ENCODE assay signal across 8 mouse cellular contexts in genomic region chr8:10925582-10926517, GRCm38 (mm10).
A peak's percentile ranks its signal among the peaks of the same experiment; 100 is the strongest.
DNase-seq lines count a peak whose midpoint lies in the region; ATAC-seq and TF ChIP-seq lines count a peak whose summit lies in the region.

No protein-coding gene starts in this region.

- no peak for TF ChIP-seq CTCF in intestine, postnatal 0 days (IDR thresholded peaks at IDR 0.05; ENCODE audit: low read depth)

- peak overlapping the region; percentile 96 for H3K27ac ChIP-seq in intestine, embryonic 14.5 days (ENCODE audit: low read depth)
- no peak overlapping the region for H3K27ac ChIP-seq in intestine, postnatal 0 days (ENCODE audit: low read depth, low read length)
- peak overlapping the region; percentile 77 for H3K27ac ChIP-seq in hindbrain, embryonic 11.5 days (ENCODE audit: low read depth, low read length)

- DNase-seq in intestine, embryonic 14.5 days (ENCODE audit: low spot score) = peak; percentile 72
- DNase-seq in ZHBTc4 (ENCODE audit: low read depth, low spot score) = peak; percentile 50
- peak; percentile 64 for DNase-seq in hindbrain, embryonic 11.5 days (ENCODE audit: low spot score)
- DNase-seq in naive thymus-derived CD4-positive, alpha-beta T cell, adult 2 months (ENCODE audit: low read depth) = peak; percentile 29
- no peak for DNase-seq in adrenal gland, postnatal 14 days
- DNase-seq in right cerebral cortex, postnatal 14 days = no peak
- DNase-seq in ovary, postnatal 14 days (ENCODE audit: low spot score) = no peak

- H3K4me2 ChIP-seq in intestine, embryonic 14.5 days (ENCODE audit: low read length) = no peak overlapping the region; the same call in 1 of the 2 replicates
- no peak overlapping the region for H3K4me2 ChIP-seq in intestine, postnatal 0 days (replicated peaks; ENCODE audit: low read depth)
- peak overlapping the region; percentile 9; the same call in 1 of the 2 replicates for H3K4me2 ChIP-seq in hindbrain, embryonic 11.5 days (replicated peaks; ENCODE audit: low read depth, low read length)

- peak overlapping the region; percentile 27 for H3K9ac ChIP-seq in intestine, embryonic 14.5 days (ENCODE audit: low read length)
- no peak overlapping the region for H3K9ac ChIP-seq in intestine, postnatal 0 days (ENCODE audit: low read depth, low read length)
- peak overlapping the region; percentile 15; the same call in 1 of the 2 replicates for H3K9ac ChIP-seq in hindbrain, embryonic 11.5 days (ENCODE audit: low read depth, low read length)

- H3K36me3 ChIP-seq in intestine, embryonic 14.5 days (ENCODE audit: control insufficient read depth, insufficient read depth, low read length) = no peaks in the 10 kb centered on the region
- no peaks in the 10 kb centered on the region for H3K36me3 ChIP-seq in intestine, postnatal 0 days (ENCODE audit: control insufficient read depth, insufficient read depth)
- H3K36me3 ChIP-seq in hindbrain, embryonic 11.5 days (ENCODE audit: control insufficient read depth, insufficient read depth, low read length) = no peaks in the 10 kb centered on the region

- H3K27me3 ChIP-seq in intestine, embryonic 14.5 days (replicated peaks; ENCODE audit: control insufficient read depth, insufficient read depth, low read length) = no peaks in the 10 kb centered on the region
- no peaks in the 10 kb centered on the region; the same call in 1 of the 2 replicates for H3K27me3 ChIP-seq in intestine, postnatal 0 days (replicated peaks; ENCODE audit: control insufficient read depth, insufficient read depth, low read length)
- no peaks in the 10 kb centered on the region; the same call in 1 of the 2 replicates for H3K27me3 ChIP-seq in hindbrain, embryonic 11.5 days (ENCODE audit: control insufficient read depth, insufficient read depth, low read length)

- H3K4me1 ChIP-seq in intestine, embryonic 14.5 days (replicated peaks; ENCODE audit: control insufficient read depth, insufficient read depth, low read length) = peaks cover 69% of the 10 kb centered on the region
- peaks cover 3% of the 10 kb centered on the region for H3K4me1 ChIP-seq in intestine, postnatal 0 days (replicated peaks; ENCODE audit: control insufficient read depth, insufficient read depth, low read length)
- peaks cover 39% of the 10 kb centered on the region for H3K4me1 ChIP-seq in hindbrain, embryonic 11.5 days (replicated peaks; ENCODE audit: control insufficient read depth, insufficient read depth, low read length)

- H3K9me3 ChIP-seq in intestine, embryonic 14.5 days (ENCODE audit: control insufficient read depth, low read length) = no peaks in the 10 kb centered on the region
- H3K9me3 ChIP-seq in intestine, postnatal 0 days (ENCODE audit: control insufficient read depth) = no peaks in the 10 kb centered on the region
- H3K9me3 ChIP-seq in hindbrain, embryonic 11.5 days (ENCODE audit: control insufficient read depth, low read length) = no peaks in the 10 kb centered on the region

- H3K4me3 ChIP-seq in intestine, embryonic 14.5 days (ENCODE audit: low read depth, low read length) = no peak overlapping the region
- H3K4me3 ChIP-seq in intestine, postnatal 0 days (ENCODE audit: low read depth, low read length) = no peak overlapping the region
- H3K4me3 ChIP-seq in hindbrain, embryonic 11.5 days (ENCODE audit: low read depth, low read length) = no peak overlapping the region

- no peak for ATAC-seq in intestine, embryonic 14.5 days (replicated peaks; ENCODE audit: low FRiP score, low TSS enrichment, low read depth)
- ATAC-seq in intestine, postnatal 0 days = no peak
- ATAC-seq in hindbrain, embryonic 11.5 days (ENCODE audit: low FRiP score) = peak; percentile 38

- 17% methylated on average over 18 of the region's 18 CpGs for WGBS in intestine, embryonic 14.5 days
- WGBS in intestine, postnatal 0 days = 56% methylated on average over 18 of the region's 18 CpGs
- WGBS in hindbrain, embryonic 11.5 days = 3% methylated on average over 18 of the region's 18 CpGs

Comparison
In these comparisons a context has a peak if more than half of its experiments do, and no peak if none do; other contexts are left out.
1. DNase-seq: peak in intestine, embryonic 14.5 days (single experiment), ZHBTc4 (single experiment), hindbrain, embryonic 11.5 days (single experiment) and naive thymus-derived CD4-positive, alpha-beta T cell, adult 2 months (single experiment); none in adrenal gland, postnatal 14 days (single experiment), right cerebral cortex, postnatal 14 days (single experiment) and ovary, postnatal 14 days (single experiment).